Mouse (Mus musculus): ENCODE measurements around the gene Kcp. TPM values are rescaled to one million over a fixed set of nuclear protein-coding genes. Genes with fewer than 3 reads are reported as not detected.
A peak's percentile ranks its signal among the peaks of the same experiment; 100 is the strongest.

Gene Kcp
- polyA plus RNA-seq, 1 experiment from 2014 or later = 20.8 TPM

- 8% methylated on average over 26 of the region's 26 CpGs for WGBS
- Histone ChIP-seq H3K9me3 (no peaks in the 10 kb centered on the region), H3K27ac (replicated peaks) (no peak overlapping the region), H3K4me3 (peak overlapping the region; percentile 27), H3K27me3 (peaks cover 3% of the 10 kb centered on the region; the same call in 1 of the 2 replicates), H3K36me3 (no peaks in the 10 kb centered on the region), H3K4me1 (replicated peaks) (0 out of 2 replicates have a peak, but pooled peaks cover 6% of the 10 kb centered on the region), H3K4me2 (peak overlapping the region; percentile 60), H3K9ac (no peak overlapping the region)
- peak; percentile 55 for ATAC-seq (ENCODE audit: low FRiP score, low read depth)
These were observed 22.8 kb downstream of the Kcp start for GRCm38 (mm10) chr6:29484716-29485559.

DNA sequence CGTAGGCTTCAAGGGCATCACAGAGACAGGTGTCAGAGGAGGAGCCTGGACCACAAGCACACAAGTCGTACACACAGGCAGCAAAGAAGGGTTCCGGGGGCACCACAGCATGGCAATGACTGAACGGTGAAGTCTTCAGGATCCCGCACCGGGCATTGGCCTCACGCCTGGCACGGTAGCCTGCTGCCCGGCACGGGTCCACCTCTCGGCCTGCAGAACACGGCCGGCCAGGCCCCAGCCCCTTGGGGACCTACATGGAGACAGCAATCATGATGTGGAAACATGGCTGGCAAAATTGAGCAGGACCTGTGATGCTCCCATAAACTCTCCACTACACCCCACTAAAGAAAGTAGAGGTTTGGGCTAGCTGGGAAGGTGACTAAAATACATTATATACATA lies 25.1 kb downstream of the Kcp start:
- no peaks in the 10 kb centered on the region for H3K9me3 ChIP-seq

GRCm38 (mm10) chr6:29474736-29475135 lies 33.0 kb downstream of the Kcp start:
- peak overlapping the region; percentile 51; the same call in 1 of the 2 replicates for H3K4me2 ChIP-seq
- peaks cover 16% of the 10 kb centered on the region for H3K36me3 ChIP-seq
- no peak overlapping the region for H3K4me3 ChIP-seq
- H3K9ac ChIP-seq = no peak overlapping the region
- no peaks in the 10 kb centered on the region for H3K4me1 ChIP-seq (replicated peaks)
- H3K9me3 ChIP-seq = no peaks in the 10 kb centered on the region
- no peak overlapping the region for H3K27ac ChIP-seq (replicated peaks)
- H3K27me3 ChIP-seq = peaks cover 6% of the 10 kb centered on the region; the same call in 1 of the 2 replicates
- WGBS = 51% methylated on average over 2 of the region's 2 CpGs
- ATAC-seq (ENCODE audit: low FRiP score, low read depth) = no peak

More for the DNA sequence above, 25.1 kb downstream of the Kcp start:
- 93% methylated on average over 13 of the region's 13 CpGs for WGBS
- Histone ChIP-seq H3K36me3 (no peaks in the 10 kb centered on the region), H3K9ac (no peak overlapping the region), H3K4me3 (no peak overlapping the region), H3K4me1 (replicated peaks) (0 out of 2 replicates have a peak, but pooled peaks cover 6% of the 10 kb centered on the region), H3K27me3 (peaks cover 3% of the 10 kb centered on the region; the same call in 1 of the 2 replicates), H3K4me2 (no peak overlapping the region), H3K27ac (replicated peaks) (no peak overlapping the region)
- no peak for ATAC-seq (ENCODE audit: low FRiP score, low read depth)

- no peaks in the 10 kb centered on the region for H3K9me3 ChIP-seq
These were observed 33.6 kb downstream of the Kcp start for GRCm38 (mm10) chr6:29473941-29474691.

GRCm38 (mm10) chr6:29471137-29471536 lies 36.6 kb downstream of the Kcp start, which contains the start of gene Atp6v1fnb:
TSS of gene Atp6v1fnb (plus strand) at chr6:29471437.
- H3K9me3 ChIP-seq = no peaks in the 10 kb centered on the region
- WGBS = 91% methylated on average over 4 of the region's 4 CpGs
- H3K4me3 ChIP-seq = no peak within 1 kb of the TSS
- H3K36me3 ChIP-seq = peaks cover 17% of the 10 kb centered on the region
- H3K27ac ChIP-seq (replicated peaks) = no peak within 1 kb of the TSS
- peaks cover 11% of the 10 kb centered on the region for H3K4me1 ChIP-seq (replicated peaks)
- no peak for ATAC-seq (ENCODE audit: low FRiP score, low read depth)
- H3K4me2 ChIP-seq = no peak within 1 kb of the TSS
- H3K27me3 ChIP-seq = peaks cover 6% of the 10 kb centered on the region; the same call in 1 of the 2 replicates
- no peak within 1 kb of the TSS for H3K9ac ChIP-seq

More at GRCm38 (mm10) chr6:29473941-29474691, 33.6 kb downstream of the Kcp start:
- 0 out of 2 replicates have a peak overlapping the region, but pooled peaks have one; percentile 12 for H3K9ac ChIP-seq
- peak; percentile 84 for ATAC-seq (ENCODE audit: low FRiP score, low read depth)
- no peak overlapping the region for H3K27ac ChIP-seq (replicated peaks)
- H3K4me3 ChIP-seq = peak overlapping the region; percentile 29
- peaks cover 2% of the 10 kb centered on the region for H3K4me1 ChIP-seq (replicated peaks)
- WGBS = 2% methylated on average over 30 of the region's 33 CpGs
- peak overlapping the region; percentile 51 for H3K4me2 ChIP-seq
- H3K36me3 ChIP-seq = peaks cover 17% of the 10 kb centered on the region
- peaks cover 6% of the 10 kb centered on the region; the same call in 1 of the 2 replicates for H3K27me3 ChIP-seq

GRCm38 (mm10) chr6:29468851-29469250 lies 38.9 kb downstream of the Kcp start:
- Histone ChIP-seq H3K27me3 (peaks cover 6% of the 10 kb centered on the region; the same call in 1 of the 2 replicates), H3K4me3 (peak overlapping the region; percentile 88), H3K4me2 (peak overlapping the region; percentile 54), H3K9me3 (no peaks in the 10 kb centered on the region), H3K4me1 (replicated peaks) (peaks cover 11% of the 10 kb centered on the region), H3K36me3 (peaks cover 17% of the 10 kb centered on the region), H3K27ac (replicated peaks) (no peak overlapping the region), H3K9ac (peak overlapping the region; percentile 59; the same call in 1 of the 2 replicates)
- ATAC-seq (ENCODE audit: low FRiP score, low read depth) = no peak
- 89% methylated on average over 3 of the region's 3 CpGs for WGBS

DNA sequence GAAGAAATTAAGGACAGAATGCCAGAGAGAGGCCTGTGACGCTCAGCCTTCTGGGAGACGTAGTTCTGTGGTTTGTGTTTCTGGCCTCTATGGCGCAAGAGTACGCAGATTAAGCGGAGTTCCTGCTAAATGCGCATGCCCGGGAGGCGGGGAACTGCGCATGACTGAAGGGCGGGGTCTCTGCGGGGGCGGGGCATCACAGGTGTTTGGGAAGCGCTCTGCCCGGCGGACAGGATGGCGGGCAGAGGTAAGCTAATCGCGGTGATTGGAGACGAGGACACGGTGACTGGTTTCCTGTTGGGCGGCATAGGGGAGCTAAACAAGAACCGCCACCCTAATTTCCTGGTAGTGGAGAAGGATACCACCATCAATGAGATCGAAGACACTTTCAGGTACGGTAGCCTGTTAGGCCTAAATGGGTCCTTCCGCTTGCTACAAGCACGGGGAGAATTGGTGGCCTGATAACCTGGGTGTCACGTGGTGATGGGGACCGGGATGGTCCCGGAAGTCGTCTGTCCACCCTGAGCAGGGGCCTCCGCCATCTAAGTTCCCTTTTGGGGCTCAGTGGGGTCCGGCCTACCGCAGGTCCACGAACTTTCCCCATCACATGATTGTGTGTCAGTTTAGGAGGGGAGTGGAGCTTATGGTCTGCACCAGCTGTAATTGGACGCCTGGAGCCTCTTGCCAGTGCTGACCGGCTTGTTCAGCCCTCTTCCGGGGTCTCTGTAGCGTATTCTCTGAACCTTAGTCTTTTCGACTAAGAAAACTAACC lies 40.0 kb downstream of the Kcp start, which contains the start of gene Atp6v1f:
Gene Atp6v1f (plus strand): TSS at position 136 of the 772 bp plus-strand sequence.
- peak within 1 kb of the TSS; percentile 59 for H3K9ac ChIP-seq
- H3K27me3 ChIP-seq = 0 out of 2 replicates have a peak, but pooled peaks cover 3% of the 10 kb centered on the region
- peaks cover 17% of the 10 kb centered on the region for H3K36me3 ChIP-seq
- H3K4me2 ChIP-seq = peak within 1 kb of the TSS; percentile 54
- peak within 1 kb of the TSS; percentile 88 for H3K4me3 ChIP-seq
- H3K4me1 ChIP-seq (replicated peaks) = peaks cover 11% of the 10 kb centered on the region
- ATAC-seq (ENCODE audit: low FRiP score, low read depth) = peak; percentile 95
- peak within 1 kb of the TSS; percentile 88 for H3K27ac ChIP-seq (replicated peaks)
- no peaks in the 10 kb centered on the region for H3K9me3 ChIP-seq
- WGBS = under 1% methylated on average over 39 of the region's 39 CpGs

- no peaks in the 10 kb centered on the region for H3K27me3 ChIP-seq
- no peak for ATAC-seq (ENCODE audit: low FRiP score, low read depth)
- H3K4me2 ChIP-seq = no peak overlapping the region
- H3K9me3 ChIP-seq = no peaks in the 10 kb centered on the region
- H3K4me3 ChIP-seq = no peak overlapping the region
- 82% methylated on average over 3 of the region's 3 CpGs for WGBS
- no peak overlapping the region for H3K27ac ChIP-seq (replicated peaks)
- H3K4me1 ChIP-seq (replicated peaks) = peaks cover 1% of the 10 kb centered on the region
- no peak overlapping the region for H3K9ac ChIP-seq
- H3K36me3 ChIP-seq = no peaks in the 10 kb centered on the region
These were observed 44.4 kb downstream of the Kcp start for GRCm38 (mm10) chr6:29463388-29463787.

DNA sequence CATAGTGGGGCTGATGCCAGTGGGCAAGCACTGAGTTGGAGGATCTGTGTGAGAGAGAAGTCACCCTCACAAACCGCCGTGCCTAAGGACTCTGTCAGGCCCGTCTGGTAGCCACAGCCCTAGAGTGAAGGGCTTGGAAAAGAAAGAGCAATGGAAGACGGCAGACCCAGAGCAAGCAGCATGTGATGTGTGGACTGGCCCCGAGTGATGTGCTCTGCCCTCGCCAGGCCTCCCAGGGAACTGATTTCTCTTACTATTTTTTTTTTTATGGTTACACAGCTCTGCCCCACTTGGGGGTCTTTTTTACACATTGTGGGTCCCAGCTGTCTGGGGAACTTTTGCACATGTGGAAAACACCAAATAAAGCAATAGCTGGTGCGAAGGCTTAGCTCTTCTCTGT lies 46.2 kb downstream of the Kcp start:
- WGBS = 63% methylated on average over 7 of the region's 7 CpGs
- no peak overlapping the region for H3K27ac ChIP-seq (replicated peaks)
- no peak overlapping the region for H3K4me3 ChIP-seq
- H3K9ac ChIP-seq = no peak overlapping the region
- H3K36me3 ChIP-seq = no peaks in the 10 kb centered on the region
- no peaks in the 10 kb centered on the region for H3K9me3 ChIP-seq
- H3K4me2 ChIP-seq = no peak overlapping the region
- H3K4me1 ChIP-seq (replicated peaks) = no peaks in the 10 kb centered on the region
- ATAC-seq (ENCODE audit: low FRiP score, low read depth) = no peak
- H3K27me3 ChIP-seq = no peaks in the 10 kb centered on the region

DNA sequence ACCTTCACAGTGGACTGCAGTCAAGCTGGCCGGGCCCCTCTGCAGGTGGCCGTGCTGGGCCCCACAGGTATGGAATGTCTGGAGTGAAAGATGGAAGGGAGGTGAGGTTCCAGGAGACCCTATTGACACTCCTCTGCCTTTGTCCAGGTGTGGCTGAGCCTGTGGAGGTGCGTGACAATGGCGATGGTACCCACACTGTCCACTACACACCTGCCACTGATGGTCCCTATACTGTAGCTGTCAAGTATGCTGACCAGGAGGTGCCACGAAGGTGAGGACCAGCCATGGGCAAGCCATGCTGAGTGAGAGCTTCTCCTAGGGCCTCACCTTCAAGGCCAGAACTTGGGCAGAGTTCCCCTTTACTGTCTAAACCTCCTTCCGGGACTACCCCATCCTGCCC lies 57.1 kb downstream of the Kcp start:
- no peak overlapping the region for H3K4me2 ChIP-seq
- H3K27ac ChIP-seq (replicated peaks) = no peak overlapping the region
- H3K4me3 ChIP-seq = no peak overlapping the region
- no peaks in the 10 kb centered on the region for H3K4me1 ChIP-seq (replicated peaks)
- no peak overlapping the region for H3K9ac ChIP-seq
- H3K9me3 ChIP-seq = no peaks in the 10 kb centered on the region
- H3K36me3 ChIP-seq = no peaks in the 10 kb centered on the region
- ATAC-seq (ENCODE audit: low FRiP score, low read depth) = no peak
- no peaks in the 10 kb centered on the region for H3K27me3 ChIP-seq
- 98% methylated on average over 6 of the region's 6 CpGs for WGBS

DNA sequence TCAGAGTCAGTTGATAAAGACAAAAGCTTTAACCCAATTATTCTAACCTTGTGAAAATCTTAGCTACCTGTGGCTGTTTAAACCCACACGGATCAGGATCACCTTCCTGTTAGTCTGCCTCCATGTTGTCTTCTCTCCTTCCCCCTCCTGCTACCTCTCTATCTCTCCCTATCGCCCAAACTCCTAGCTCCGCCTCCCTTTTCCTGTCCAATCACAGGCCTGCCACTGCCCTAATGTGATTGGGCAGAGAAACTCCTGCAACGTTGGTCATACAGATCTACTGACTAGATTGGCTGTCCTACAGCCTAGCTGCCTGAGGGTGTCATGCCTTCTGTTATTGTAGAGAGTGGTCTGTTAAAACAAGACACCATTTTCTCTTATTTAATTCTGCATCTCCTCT lies 57.9 kb downstream of the Kcp start:
- WGBS = 30% methylated on average over 4 of the region's 4 CpGs
- no peaks in the 10 kb centered on the region for H3K36me3 ChIP-seq
- no peak overlapping the region for H3K27ac ChIP-seq (replicated peaks)
- no peaks in the 10 kb centered on the region for H3K9me3 ChIP-seq
- no peaks in the 10 kb centered on the region for H3K4me1 ChIP-seq (replicated peaks)
- H3K4me3 ChIP-seq = no peak overlapping the region
- no peak overlapping the region for H3K9ac ChIP-seq
- H3K27me3 ChIP-seq = no peaks in the 10 kb centered on the region
- H3K4me2 ChIP-seq = no peak overlapping the region
- no peak for ATAC-seq (ENCODE audit: low FRiP score, low read depth)
